Mouse (Mus musculus): ENCODE results near the gene Grin3b.

GRCm38 (mm10) chr10:80025044-80025347 is 54.5 kb downstream of the Grin3b start:
- no peak for TF ChIP-seq POLR2A (IDR thresholded peaks at IDR 0.05; ENCODE audit: borderline replicate concordance, control insufficient read depth, low read depth, low read length)
- TF ChIP-seq CTCF (IDR thresholded peaks at IDR 0.05; ENCODE audit: control insufficient read depth, insufficient read depth, low read length) = no peak

Data from bone marrow, adult 2 months (tissue).